In the genomic region with DNA sequence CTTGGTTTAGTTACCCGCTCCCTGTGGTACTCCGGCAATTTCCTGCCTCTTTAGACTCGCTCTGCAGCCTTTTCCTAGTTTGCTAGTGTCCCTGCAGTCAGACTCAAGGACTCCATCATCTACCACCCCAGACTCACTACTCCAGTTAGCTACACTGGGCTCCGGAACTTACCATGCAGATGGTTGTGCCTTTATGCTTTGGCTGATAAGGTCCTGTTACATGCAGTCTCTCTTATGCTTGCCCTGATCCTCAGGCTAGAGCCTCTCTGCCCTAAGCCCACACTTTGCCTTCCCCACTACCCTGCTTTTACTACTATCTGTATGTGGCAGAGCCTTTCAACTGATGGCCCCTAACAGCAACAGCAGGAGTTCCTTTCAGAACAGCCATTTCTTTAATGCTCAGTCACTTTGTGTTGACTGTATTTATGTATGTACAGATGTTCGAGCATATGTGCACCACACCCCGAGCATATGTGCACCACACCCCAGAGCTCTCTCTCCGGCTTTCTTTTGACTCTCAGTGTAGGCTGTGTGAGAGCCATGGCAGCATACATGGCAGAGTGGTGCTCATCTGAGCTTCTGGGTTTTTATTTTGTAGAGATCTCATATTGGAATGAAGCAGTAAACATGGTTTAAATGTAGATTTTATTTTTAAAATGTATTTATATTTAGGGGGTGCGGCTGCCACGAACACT, we compare ENCODE assay signal across 18 mouse cellular contexts. TPM values are rescaled to one million over a fixed set of nuclear protein-coding genes. Genes with fewer than 3 reads are reported as not detected.
DNase-seq lines count a peak whose midpoint lies in the region; ATAC-seq and TF ChIP-seq lines count a peak whose summit lies in the region.
"Had no signal": no experiment of that assay in that cellular context is flagged by ENCODE, and none has a peak within 500 bp of the region (broad histone marks: within the 10 kb centered on the region; RNA-seq: fewer than 3 reads in every experiment).

No protein-coding gene starts in this region.

- H3K9me3 ChIP-seq in forebrain, embryonic 15.5 days = no peaks in the 10 kb centered on the region
- no peaks in the 10 kb centered on the region for H3K9me3 ChIP-seq in forebrain, embryonic 12.5 days
- no peaks in the 10 kb centered on the region for H3K9me3 ChIP-seq in midbrain, embryonic 11.5 days (ENCODE audit: control insufficient read depth, low read length)
- H3K9me3 ChIP-seq in midbrain, postnatal 0 days (ENCODE audit: low read length) = no peaks in the 10 kb centered on the region
- no peaks in the 10 kb centered on the region for H3K9me3 ChIP-seq in liver, embryonic 16.5 days (replicated peaks; ENCODE audit: control insufficient read depth, low read length)
- H3K9me3 ChIP-seq: heart, embryonic 15.5 days; hindbrain, embryonic 15.5 days; liver, embryonic 15.5 days; midbrain, embryonic 12.5 days had no signal

- 85% methylated on average over 9 of the region's 9 CpGs for WGBS in forebrain, embryonic 15.5 days
- 97% methylated on average over 9 of the region's 9 CpGs for WGBS in forebrain, embryonic 12.5 days
- WGBS in midbrain, embryonic 11.5 days = 94% methylated on average over 9 of the region's 9 CpGs
- 98% methylated on average over 9 of the region's 9 CpGs for WGBS in midbrain, postnatal 0 days
- 69% methylated on average over 9 of the region's 9 CpGs for WGBS in liver, embryonic 16.5 days (ENCODE audit: insufficient replicate concordance)

- H3K4me2 ChIP-seq in forebrain, embryonic 15.5 days (replicated peaks) = no peak overlapping the region
- no peak overlapping the region for H3K4me2 ChIP-seq in forebrain, embryonic 12.5 days
- no peak overlapping the region for H3K4me2 ChIP-seq in midbrain, embryonic 11.5 days
- H3K4me2 ChIP-seq in midbrain, postnatal 0 days (ENCODE audit: low read depth, low read length, poor library complexity, severe bottlenecking) = no peak overlapping the region
- H3K4me2 ChIP-seq in liver, embryonic 16.5 days (ENCODE audit: low read depth, low read length) = no peak overlapping the region
- H3K4me2 ChIP-seq: heart, embryonic 15.5 days; hindbrain, embryonic 15.5 days; liver, embryonic 15.5 days; midbrain, embryonic 12.5 days had no signal

- H3K27ac ChIP-seq in forebrain, embryonic 15.5 days (replicated peaks) = no peak overlapping the region
- no peak overlapping the region for H3K27ac ChIP-seq in forebrain, embryonic 12.5 days
- H3K27ac ChIP-seq in midbrain, embryonic 11.5 days (ENCODE audit: low read depth, low read length) = no peak overlapping the region
- no peak overlapping the region for H3K27ac ChIP-seq in midbrain, postnatal 0 days (ENCODE audit: low read depth, low read length)
- no peak overlapping the region for H3K27ac ChIP-seq in liver, embryonic 16.5 days (ENCODE audit: low read length)
- H3K27ac ChIP-seq: heart, embryonic 15.5 days; hindbrain, embryonic 15.5 days; liver, embryonic 15.5 days; midbrain, embryonic 12.5 days had no signal

- no peaks in the 10 kb centered on the region for H3K27me3 ChIP-seq in forebrain, embryonic 15.5 days
- H3K27me3 ChIP-seq in forebrain, embryonic 12.5 days = no peaks in the 10 kb centered on the region
- no peaks in the 10 kb centered on the region for H3K27me3 ChIP-seq in midbrain, embryonic 11.5 days (ENCODE audit: control insufficient read depth, insufficient read depth, low read length)
- H3K27me3 ChIP-seq in midbrain, postnatal 0 days (ENCODE audit: insufficient read depth, low read length) = no peaks in the 10 kb centered on the region
- H3K27me3 ChIP-seq in liver, embryonic 16.5 days (ENCODE audit: control insufficient read depth, insufficient read depth, low read depth, low read length) = no peaks in the 10 kb centered on the region
- H3K27me3 ChIP-seq: heart, embryonic 15.5 days; hindbrain, embryonic 15.5 days; liver, embryonic 15.5 days; midbrain, embryonic 12.5 days had no signal

- TF ChIP-seq CTCF in midbrain, postnatal 0 days (IDR thresholded peaks at IDR 0.05) = no peak

- no peak overlapping the region for H3K4me3 ChIP-seq in forebrain, embryonic 15.5 days
- no peak overlapping the region for H3K4me3 ChIP-seq in forebrain, embryonic 12.5 days (replicated peaks)
- H3K4me3 ChIP-seq in midbrain, embryonic 11.5 days (ENCODE audit: low read depth, low read length) = no peak overlapping the region
- H3K4me3 ChIP-seq in midbrain, postnatal 0 days (ENCODE audit: low read depth, low read length) = no peak overlapping the region
- no peak overlapping the region for H3K4me3 ChIP-seq in liver, embryonic 16.5 days (ENCODE audit: low read depth, low read length)
- H3K4me3 ChIP-seq: heart, embryonic 15.5 days; hindbrain, embryonic 15.5 days; liver, embryonic 15.5 days; midbrain, embryonic 12.5 days had no signal

- no peak overlapping the region for H3K9ac ChIP-seq in forebrain, embryonic 15.5 days (replicated peaks)
- H3K9ac ChIP-seq in forebrain, embryonic 12.5 days = no peak overlapping the region
- H3K9ac ChIP-seq in midbrain, embryonic 11.5 days (ENCODE audit: low read length) = no peak overlapping the region
- H3K9ac ChIP-seq in midbrain, postnatal 0 days (replicated peaks; ENCODE audit: low read length, poor library complexity, severe bottlenecking) = no peak overlapping the region
- H3K9ac ChIP-seq in liver, embryonic 16.5 days (ENCODE audit: low read depth, low read length) = no peak overlapping the region
- H3K9ac ChIP-seq: heart, embryonic 15.5 days; hindbrain, embryonic 15.5 days; liver, embryonic 15.5 days; midbrain, embryonic 12.5 days had no signal

- ATAC-seq in forebrain, embryonic 15.5 days (replicated peaks) = peak; percentile 80
- no peak for ATAC-seq in forebrain, embryonic 12.5 days (ENCODE audit: low FRiP score)
- 0 out of 2 replicates have a peak, but pooled peaks have one; percentile 14 for ATAC-seq in midbrain, embryonic 11.5 days (ENCODE audit: low FRiP score)
- no peak for ATAC-seq in midbrain, postnatal 0 days (ENCODE audit: low FRiP score)
- ATAC-seq in liver, embryonic 16.5 days (ENCODE audit: low read depth) = peak; percentile 43; the same call in 1 of the 2 replicates

- H3K36me3 ChIP-seq in forebrain, embryonic 15.5 days = peaks cover 22% of the 10 kb centered on the region
- H3K36me3 ChIP-seq in forebrain, embryonic 12.5 days (replicated peaks) = peaks cover 43% of the 10 kb centered on the region
- H3K36me3 ChIP-seq in midbrain, embryonic 11.5 days (ENCODE audit: control insufficient read depth, insufficient read depth, low read length) = peaks cover 9% of the 10 kb centered on the region
- H3K36me3 ChIP-seq in midbrain, postnatal 0 days (ENCODE audit: insufficient read depth, low read length) = peaks cover 19% of the 10 kb centered on the region; the same call in 1 of the 2 replicates
- peaks cover 16% of the 10 kb centered on the region for H3K36me3 ChIP-seq in liver, embryonic 16.5 days (ENCODE audit: control insufficient read depth, insufficient read depth)

- H3K4me1 ChIP-seq in forebrain, embryonic 15.5 days = no peaks in the 10 kb centered on the region
- no peaks in the 10 kb centered on the region for H3K4me1 ChIP-seq in forebrain, embryonic 12.5 days
- H3K4me1 ChIP-seq in midbrain, embryonic 11.5 days (ENCODE audit: control insufficient read depth, insufficient read depth, low read length) = no peaks in the 10 kb centered on the region
- H3K4me1 ChIP-seq in midbrain, postnatal 0 days (ENCODE audit: insufficient read depth, low read length) = no peaks in the 10 kb centered on the region
- no peaks in the 10 kb centered on the region for H3K4me1 ChIP-seq in liver, embryonic 16.5 days (ENCODE audit: control insufficient read depth, low read depth, low read length)
- H3K4me1 ChIP-seq: heart, embryonic 15.5 days; hindbrain, embryonic 15.5 days; liver, embryonic 15.5 days; midbrain, embryonic 12.5 days had no signal

- DNase-seq in midbrain, embryonic 11.5 days (ENCODE audit: low spot score, missing footprints) = peak; percentile 82
- DNase-seq in midbrain, postnatal 0 days (ENCODE audit: low spot score) = no peak
- DNase-seq in ZHBTc4 (ENCODE audit: low read depth, low spot score) = peak; percentile 20
- DNase-seq in spleen, postnatal 14 days (ENCODE audit: low spot score in 2 of 2) = no peak
- no peak for DNase-seq in kidney, adult 11 months
- DNase-seq: adrenal gland, postnatal 10 days; cerebellum, adult 8-10 months; kidney, adult 2 months; kidney, postnatal 25 days; lung, postnatal 36 days; spleen, adult 18-20 months had no signal

RNA-seq across cellular contexts. Expression of a gene that starts 41.5 kb away (rescaled TPM):
- 53.8 and 55.0 TPM in 2 replicates for polyA plus RNA-seq in forebrain, embryonic 15.5 days (2015; fragmentation: Nextera tagmentation; extraction: Ambion mirVana)
- polyA plus RNA-seq in forebrain, embryonic 12.5 days (2016; fragmentation: Nextera tagmentation; extraction: Ambion mirVana) = 106 and 111 TPM in 2 replicates
- polyA plus RNA-seq in midbrain, embryonic 11.5 days (2014; fragmentation: Nextera tagmentation; extraction: Ambion mirVana) = 115 and 123 TPM in 2 replicates
- total RNA-seq in midbrain, postnatal 0 days (2014; rRNA removed) = 84.9 and 116 TPM in 2 replicates
- polyA plus RNA-seq in midbrain, postnatal 0 days (2015; fragmentation: Nextera tagmentation; extraction: Ambion mirVana) = 28.2 and 30.7 TPM in 2 replicates
- 12.0 and 12.4 TPM in 2 replicates for polyA plus RNA-seq in liver, embryonic 16.5 days (2015; fragmentation: Nextera tagmentation; extraction: Ambion mirVana)

Comparison
In these comparisons a context has a peak if more than half of its experiments do, and no peak if none do; other contexts are left out.
1. ATAC-seq: peak in forebrain, embryonic 15.5 days (single experiment), midbrain, embryonic 11.5 days (single experiment) and liver, embryonic 16.5 days (single experiment); none in forebrain, embryonic 12.5 days (single experiment) and midbrain, postnatal 0 days (single experiment).
2. DNase-seq: peak in midbrain, embryonic 11.5 days (single experiment) and ZHBTc4 (single experiment); none in midbrain, postnatal 0 days (single experiment), spleen, postnatal 14 days (0 of 2) and kidney, adult 11 months (single experiment).